Mouse (Mus musculus) stomach, embryonic 14.5 days (tissue): ENCODE results near the gene Rnf43. TPM values are rescaled to one million over a fixed set of nuclear protein-coding genes. Genes with fewer than 3 reads are reported as not detected.

Source experiments
- ATAC-seq: fragments of 200-750 bp; cut with Nextera tagmentation; 2 replicates; pipeline ENCODE4 v1.8.0; 2017; ENCODE audit warnings: low read depth, moderate TSS enrichment; ENCODE audit not compliant: insufficient number of reproducible peaks, insufficient read depth, low FRiP score
- H3K27ac ChIP-seq: fragments of 300-500 bp; sonication (generic); 2 replicates; pipeline ENCODE4 v1.5.1; 2014; ENCODE audit warnings: mild to moderate bottlenecking, low read length, moderate library complexity, mixed read lengths
- H3K27me3 ChIP-seq: fragments of 300-500 bp; sonication (generic); 2 replicates; pipeline ENCODE4 v1.6.1; 2014; ENCODE audit warnings: low read length, control low read depth, mixed read lengths; ENCODE audit not compliant: control insufficient read depth, insufficient read depth
- H3K36me3 ChIP-seq: fragments of 300-500 bp; sonication (generic); 2 replicates; pipeline ENCODE4 v1.6.1; 2014; ENCODE audit warnings: mild to moderate bottlenecking, control low read depth, low read length, moderate library complexity, mixed read lengths; ENCODE audit not compliant: control insufficient read depth, insufficient read depth
- H3K4me1 ChIP-seq: fragments of 300-500 bp; sonication (generic); 2 replicates; pipeline ENCODE4 v1.6.1; 2014; ENCODE audit warnings: low read length, control low read depth, mixed read lengths; ENCODE audit not compliant: control insufficient read depth, insufficient read depth
- H3K4me2 ChIP-seq: fragments of 300-500 bp; sonication (generic); replicated peaks from 2 replicates; pipeline ENCODE4 v1.6.1; 2014; ENCODE audit warnings: low read depth, low read length, control low read depth
- H3K4me3 ChIP-seq: fragments of 300-500 bp; sonication (generic); 2 replicates; pipeline ENCODE4 v1.5.1; 2014; ENCODE audit warnings: low read depth, low read length, control low read depth
- H3K9ac ChIP-seq: fragments of 300-500 bp; sonication (generic); replicated peaks from 2 replicates; pipeline ENCODE4 v1.6.1; 2014; ENCODE audit warnings: low read depth, mild to moderate bottlenecking, control low read depth, low read length, moderate library complexity, mixed read lengths
- H3K9me3 ChIP-seq: fragments of 300-500 bp; sonication (generic); 2 replicates; pipeline ENCODE4 v1.6.1; 2016; ENCODE audit warnings: low read depth, low read length, control low read depth; ENCODE audit not compliant: control insufficient read depth
- WGBS: fragments of 180-500 bp; shearing (Covaris S2); extraction: QIAGEN DNeasy Blood & Tissue Kit; methylation state at CpG from one replicate; pipeline ENCODE4 v1.1.7; 2014; 5-methylcytosine and 5-hydroxymethylcytosine counted together
- polyA plus RNA-seq: library from polyadenylated mRNA; unstranded; fragments of >200 nt; fragmentation: Nextera tagmentation; extraction: Ambion mirVana; gene quantifications from 2 replicates; pipeline ENCODE4 v1.2.1, GENCODE M21; 2014

Rnf43 gene
- polyA plus RNA-seq, 1 experiment from 2014 or later: 20.2 TPM

- ATAC-seq: no peak
Measured at GRCm38 (mm10) chr11:87747312-87747711, 84.8 kb downstream of the Rnf43 start.

GRCm38 (mm10) chr11:87747716-87748115 lies 85.2 kb downstream of the Rnf43 start:
- H3K27me3 ChIP-seq: no peaks in the 10 kb centered on the region
- no peak for ATAC-seq
- H3K4me3 ChIP-seq: no peak overlapping the region
- no peaks in the 10 kb centered on the region for H3K9me3 ChIP-seq
- 96% methylated on average over 7 of the region's 7 CpGs for WGBS
- H3K27ac ChIP-seq: no peak overlapping the region
- H3K4me1 ChIP-seq: 0 out of 2 replicates have a peak, but pooled peaks cover 3% of the 10 kb centered on the region
- H3K4me2 ChIP-seq: no peak overlapping the region
- H3K9ac ChIP-seq: no peak overlapping the region
- H3K36me3 ChIP-seq: peaks cover 14% of the 10 kb centered on the region; the same call in 1 of the 2 replicates

More at GRCm38 (mm10) chr11:87747312-87747711, 84.8 kb downstream of the Rnf43 start:
- Histone ChIP-seq H3K9ac (no peak overlapping the region), H3K4me2 (no peak overlapping the region), H3K36me3 (peaks cover 14% of the 10 kb centered on the region; the same call in 1 of the 2 replicates), H3K9me3 (no peaks in the 10 kb centered on the region), H3K4me3 (no peak overlapping the region), H3K27ac (no peak overlapping the region), H3K27me3 (no peaks in the 10 kb centered on the region), H3K4me1 (0 out of 2 replicates have a peak, but pooled peaks cover 3% of the 10 kb centered on the region)
- WGBS: 95% methylated on average over 4 of the region's 5 CpGs

GRCm38 (mm10) chr11:87748132-87749119 lies 85.9 kb downstream of the Rnf43 start:
- peak overlapping the region; percentile 71 for H3K27ac ChIP-seq
- H3K9ac ChIP-seq: no peak overlapping the region
- 0 out of 2 replicates have a peak, but pooled peaks cover 3% of the 10 kb centered on the region for H3K4me1 ChIP-seq
- H3K36me3 ChIP-seq: peaks cover 14% of the 10 kb centered on the region; the same call in 1 of the 2 replicates
- peak; percentile 59; the same call in 1 of the 2 replicates for ATAC-seq
- 32% methylated on average over 19 of the region's 19 CpGs for WGBS
- peak overlapping the region; percentile 10; the same call in 1 of the 2 replicates for H3K4me2 ChIP-seq
- no peak overlapping the region for H3K4me3 ChIP-seq
- H3K27me3 ChIP-seq: no peaks in the 10 kb centered on the region
- H3K9me3 ChIP-seq: no peaks in the 10 kb centered on the region

GRCm38 (mm10) chr11:87749192-87750042 lies 86.9 kb downstream of the Rnf43 start:
- Histone ChIP-seq H3K4me1 (0 out of 2 replicates have a peak, but pooled peaks cover 3% of the 10 kb centered on the region), H3K27ac (peak overlapping the region; percentile 71), H3K4me3 (no peak overlapping the region), H3K36me3 (peaks cover 8% of the 10 kb centered on the region; the same call in 1 of the 2 replicates), H3K9ac (no peak overlapping the region), H3K9me3 (no peaks in the 10 kb centered on the region), H3K27me3 (no peaks in the 10 kb centered on the region), H3K4me2 (peak overlapping the region; percentile 10; the same call in 1 of the 2 replicates)
- peak; percentile 78; the same call in 1 of the 2 replicates for ATAC-seq
- WGBS: 36% methylated on average over 18 of the region's 18 CpGs

- Histone ChIP-seq H3K4me2 (no peak overlapping the region), H3K27ac (0 out of 2 replicates have a peak overlapping the region, but pooled peaks have one; percentile 33), H3K27me3 (no peaks in the 10 kb centered on the region), H3K9ac (no peak overlapping the region), H3K9me3 (no peaks in the 10 kb centered on the region), H3K36me3 (peaks cover 2% of the 10 kb centered on the region; the same call in 1 of the 2 replicates), H3K4me3 (no peak overlapping the region), H3K4me1 (0 out of 2 replicates have a peak, but pooled peaks cover 3% of the 10 kb centered on the region)
- ATAC-seq: peak; percentile 64; the same call in 1 of the 2 replicates
- WGBS: 76% methylated on average over 11 of the region's 11 CpGs
Measured at GRCm38 (mm10) chr11:87750043-87750421, 87.5 kb downstream of the Rnf43 start.

- 0 out of 2 replicates have a peak, but pooled peaks cover 3% of the 10 kb centered on the region for H3K4me1 ChIP-seq
- H3K4me3 ChIP-seq: no peak overlapping the region
- ATAC-seq: no peak
- H3K9me3 ChIP-seq: no peaks in the 10 kb centered on the region
- H3K36me3 ChIP-seq: no peaks in the 10 kb centered on the region
- 79% methylated on average over 3 of the region's 3 CpGs for WGBS
- H3K4me2 ChIP-seq: no peak overlapping the region
- no peak overlapping the region for H3K9ac ChIP-seq
- H3K27ac ChIP-seq: no peak overlapping the region
- no peaks in the 10 kb centered on the region for H3K27me3 ChIP-seq
Measured at GRCm38 (mm10) chr11:87750521-87750920, 88.0 kb downstream of the Rnf43 start.

GRCm38 (mm10) chr11:87751031-87751430 lies 88.5 kb downstream of the Rnf43 start:
- Histone ChIP-seq H3K4me2 (no peak overlapping the region), H3K27ac (no peak overlapping the region; the same call in 1 of the 2 replicates)
- WGBS: 76% methylated on average over 8 of the region's 8 CpGs

More at GRCm38 (mm10) chr11:87751031-87751430, 88.5 kb downstream of the Rnf43 start:
- 0 out of 2 replicates have a peak, but pooled peaks cover 3% of the 10 kb centered on the region for H3K4me1 ChIP-seq
- H3K9me3 ChIP-seq: no peaks in the 10 kb centered on the region
- H3K4me3 ChIP-seq: no peak overlapping the region
- ATAC-seq: no peak
- no peaks in the 10 kb centered on the region for H3K27me3 ChIP-seq
- H3K9ac ChIP-seq: no peak overlapping the region
- H3K36me3 ChIP-seq: no peaks in the 10 kb centered on the region
